Mouse (Mus musculus): ENCODE results near the gene Cdk2ap2. TPM values are rescaled to one million over a fixed set of nuclear protein-coding genes. Genes with fewer than 3 reads are reported as not detected.
"Not testable (repeated sequence)": the region's sequence is repeated elsewhere in the genome, so short reads cannot be mapped to it uniquely, and the experiment has no call there.

Gene Cdk2ap2
- 11.2 and 12.1 TPM in 2 replicates for polyA plus RNA-seq (2012)

GRCm38 (mm10) chr19:4096642-4097440 is at the start of gene Cdk2ap2:
Gene Cdk2ap2 (plus strand): TSS chr19:4097182.
- Histone ChIP-seq H3K4me1 (ENCODE audit: control insufficient read depth) (peaks cover 58% of the 10 kb centered on the region), H3K36me3 (ENCODE audit: control insufficient read depth) (peaks cover 14% of the 10 kb centered on the region), H3K27me3 (ENCODE audit: control insufficient read depth) (peaks cover 24% of the 10 kb centered on the region), H3K4me3 (replicated peaks) (peak within 1 kb of the TSS; percentile 83), H3K9me3 (ENCODE audit: control insufficient read depth, low read length) (peaks cover 8% of the 10 kb centered on the region; the same call in 1 of the 2 replicates)
- TF ChIP-seq TAL1 (IDR thresholded peaks at IDR 0.05; ENCODE audit: low read length) (no peak), GATA1 (IDR thresholded peaks at IDR 0.05; ENCODE audit: low read length) (no peak)

- H3K4me3 ChIP-seq (replicated peaks) = peak overlapping the region; percentile 53
Observed at GRCm38 (mm10) chr19:4047859-4048258, 49.1 kb upstream of the Cdk2ap2 start.

GRCm38 (mm10) chr19:4049069-4049468 is 47.9 kb upstream of the Cdk2ap2 start:
- H3K4me3 ChIP-seq (replicated peaks); H3K27me3 ChIP-seq (ENCODE audit: control insufficient read depth); H3K36me3 ChIP-seq (ENCODE audit: control insufficient read depth); H3K9me3 ChIP-seq (ENCODE audit: control insufficient read depth, low read length): not testable (repeated sequence)
- H3K4me1 ChIP-seq (ENCODE audit: control insufficient read depth) = peaks cover 44% of the 10 kb centered on the region

More at GRCm38 (mm10) chr19:4047859-4048258, 49.1 kb upstream of the Cdk2ap2 start:
- Histone ChIP-seq H3K36me3 (ENCODE audit: control insufficient read depth) (no peaks in the 10 kb centered on the region), H3K4me1 (ENCODE audit: control insufficient read depth) (peaks cover 52% of the 10 kb centered on the region), H3K27me3 (ENCODE audit: control insufficient read depth) (no peaks in the 10 kb centered on the region), H3K9me3 (ENCODE audit: control insufficient read depth, low read length) (peaks cover 5% of the 10 kb centered on the region)
- TF ChIP-seq GATA1 (IDR thresholded peaks at IDR 0.05; ENCODE audit: low read length) (no peak), TAL1 (IDR thresholded peaks at IDR 0.05; ENCODE audit: low read length) (no peak)

GRCm38 (mm10) chr19:4051016-4051415 is 46.0 kb upstream of the Cdk2ap2 start:
- H3K36me3 ChIP-seq (ENCODE audit: control insufficient read depth) = peaks cover 4% of the 10 kb centered on the region
- peaks cover 39% of the 10 kb centered on the region for H3K4me1 ChIP-seq (ENCODE audit: control insufficient read depth)
- TF ChIP-seq TAL1 (IDR thresholded peaks at IDR 0.05; ENCODE audit: low read length) (no peak), GATA1 (IDR thresholded peaks at IDR 0.05; ENCODE audit: low read length) (no peak)
- no peaks in the 10 kb centered on the region for H3K27me3 ChIP-seq (ENCODE audit: control insufficient read depth)
- H3K4me3 ChIP-seq (replicated peaks) = no peak overlapping the region
- peaks cover 5% of the 10 kb centered on the region for H3K9me3 ChIP-seq (ENCODE audit: control insufficient read depth, low read length)

GRCm38 (mm10) chr19:4051741-4052515 is 45.1 kb upstream of the Cdk2ap2 start:
- H3K4me3 ChIP-seq (replicated peaks) = no peak overlapping the region
- H3K27me3 ChIP-seq (ENCODE audit: control insufficient read depth) = no peaks in the 10 kb centered on the region
- H3K4me1 ChIP-seq (ENCODE audit: control insufficient read depth) = peaks cover 38% of the 10 kb centered on the region
- H3K9me3 ChIP-seq (ENCODE audit: control insufficient read depth, low read length) = peaks cover 5% of the 10 kb centered on the region
- TF ChIP-seq TAL1 (IDR thresholded peaks at IDR 0.05; ENCODE audit: low read length) (no peak), GATA1 (IDR thresholded peaks at IDR 0.05; ENCODE audit: low read length) (no peak)
- peaks cover 4% of the 10 kb centered on the region for H3K36me3 ChIP-seq (ENCODE audit: control insufficient read depth)

- no peak for TF ChIP-seq TAL1 (IDR thresholded peaks at IDR 0.05; ENCODE audit: low read length)
- no peak for TF ChIP-seq GATA1 (IDR thresholded peaks at IDR 0.05; ENCODE audit: low read length)
- Histone ChIP-seq H3K4me3 (replicated peaks) (no peak overlapping the region), H3K9me3 (ENCODE audit: control insufficient read depth, low read length) (peaks cover 5% of the 10 kb centered on the region), H3K4me1 (ENCODE audit: control insufficient read depth) (peaks cover 36% of the 10 kb centered on the region), H3K36me3 (ENCODE audit: control insufficient read depth) (peaks cover 7% of the 10 kb centered on the region), H3K27me3 (ENCODE audit: control insufficient read depth) (no peaks in the 10 kb centered on the region)
Observed at GRCm38 (mm10) chr19:4052516-4053030, 44.4 kb upstream of the Cdk2ap2 start.

- no peak for TF ChIP-seq TAL1 (IDR thresholded peaks at IDR 0.05; ENCODE audit: low read length)
- TF ChIP-seq GATA1 (IDR thresholded peaks at IDR 0.05; ENCODE audit: low read length) = no peak
- Histone ChIP-seq H3K4me3 (replicated peaks) (no peak overlapping the region), H3K36me3 (ENCODE audit: control insufficient read depth) (peaks cover 13% of the 10 kb centered on the region), H3K4me1 (ENCODE audit: control insufficient read depth) (peaks cover 47% of the 10 kb centered on the region), H3K27me3 (ENCODE audit: control insufficient read depth) (no peaks in the 10 kb centered on the region), H3K9me3 (ENCODE audit: control insufficient read depth, low read length) (peaks cover 5% of the 10 kb centered on the region)
Observed at GRCm38 (mm10) chr19:4054613-4055012, 42.4 kb upstream of the Cdk2ap2 start.

GRCm38 (mm10) chr19:4055216-4055946 is 41.6 kb upstream of the Cdk2ap2 start:
- H3K4me1 ChIP-seq (ENCODE audit: control insufficient read depth) = peaks cover 50% of the 10 kb centered on the region
- peaks cover 5% of the 10 kb centered on the region for H3K9me3 ChIP-seq (ENCODE audit: control insufficient read depth, low read length)
- no peak overlapping the region for H3K4me3 ChIP-seq (replicated peaks)
- peaks cover 13% of the 10 kb centered on the region for H3K36me3 ChIP-seq (ENCODE audit: control insufficient read depth)
- H3K27me3 ChIP-seq (ENCODE audit: control insufficient read depth) = no peaks in the 10 kb centered on the region
- no peak for TF ChIP-seq GATA1 (IDR thresholded peaks at IDR 0.05; ENCODE audit: low read length)
- TF ChIP-seq TAL1 (IDR thresholded peaks at IDR 0.05; ENCODE audit: low read length) = no peak
